Mouse (Mus musculus) embryonic facial prominence, embryonic 12.5 days (tissue): ENCODE measurements around the gene Dnah3. TPM values are rescaled to one million over a fixed set of nuclear protein-coding genes. Genes with fewer than 3 reads are reported as not detected.

ENCODE experiments used
- ATAC-seq: fragments of 200-750 bp; cut with Nextera tagmentation; 2 replicates; pipeline ENCODE4 v1.8.0; 2017; ENCODE audit not compliant: insufficient number of reproducible peaks, insufficient read depth, low FRiP score, low TSS enrichment
- H3K27ac ChIP-seq: fragments of 300-500 bp; sonication (generic); 2 replicates; pipeline ENCODE4 v1.5.1; 2016; ENCODE audit warnings: mild to moderate bottlenecking
- H3K27me3 ChIP-seq: fragments of 300-500 bp; sonication (generic); 2 replicates; pipeline ENCODE4 v1.6.1; 2016; ENCODE audit warnings: mild to moderate bottlenecking, moderate library complexity
- H3K36me3 ChIP-seq: fragments of 300-500 bp; sonication (generic); 2 replicates; pipeline ENCODE4 v1.6.1; 2016; ENCODE audit warnings: mild to moderate bottlenecking
- H3K4me1 ChIP-seq: fragments of 300-500 bp; sonication (generic); 2 replicates; pipeline ENCODE4 v1.6.1; 2016
- H3K4me2 ChIP-seq: fragments of 300-500 bp; sonication (generic); replicated peaks from 2 replicates; pipeline ENCODE4 v1.6.1; 2016; ENCODE audit warnings: mild to moderate bottlenecking, moderate library complexity
- H3K4me3 ChIP-seq: fragments of 300-500 bp; sonication (generic); 2 replicates; pipeline ENCODE4 v1.5.1; 2016; ENCODE audit warnings: mild to moderate bottlenecking
- H3K9ac ChIP-seq: fragments of 300-500 bp; sonication (generic); 2 replicates; pipeline ENCODE4 v1.6.1; 2016; ENCODE audit warnings: mild to moderate bottlenecking, moderate library complexity
- H3K9me3 ChIP-seq: fragments of 300-500 bp; sonication (generic); 2 replicates; pipeline ENCODE4 v1.6.1; 2016; ENCODE audit warnings: mild to moderate bottlenecking, moderate library complexity
- WGBS: fragments of 180-500 bp; shearing (Covaris S2); methylation state at CpG from one replicate; pipeline ENCODE4 v1.1.7; 2016; 5-methylcytosine and 5-hydroxymethylcytosine counted together
- polyA plus RNA-seq: library from polyadenylated mRNA; unstranded; fragments of >200 nt; fragmentation: Nextera tagmentation; extraction: Ambion mirVana; gene quantifications from 2 replicates; pipeline ENCODE4 v1.2.1, GENCODE M21; 2016

Dnah3 gene
- polyA plus RNA-seq, 1 experiment from 2014 or later = not detected

- 3% methylated on average over 25 of the region's 25 CpGs for WGBS
- Histone ChIP-seq H3K9ac (peak overlapping the region; percentile 56), H3K36me3 (0 out of 2 replicates have a peak, but pooled peaks cover 2% of the 10 kb centered on the region), H3K4me2 (peak overlapping the region; percentile 77), H3K9me3 (no peaks in the 10 kb centered on the region), H3K27ac (no peak overlapping the region), H3K4me1 (no peaks in the 10 kb centered on the region), H3K4me3 (peak overlapping the region; percentile 61), H3K27me3 (no peaks in the 10 kb centered on the region)
- no peak for ATAC-seq
Measured at GRCm38 (mm10) chr7:120103019-120103567, 8.0 kb upstream of the Dnah3 start.

GRCm38 (mm10) chr7:120102164-120102972 is 7.3 kb upstream of the Dnah3 start, which contains the start of gene Tmem159:
Tmem159 (plus strand) TSS chr7:120102353.
- H3K4me3 ChIP-seq = peak within 1 kb of the TSS; percentile 61
- WGBS = under 1% methylated on average over 41 of the region's 42 CpGs
- no peaks in the 10 kb centered on the region for H3K9me3 ChIP-seq
- no peak within 1 kb of the TSS for H3K27ac ChIP-seq
- peak within 1 kb of the TSS; percentile 56 for H3K9ac ChIP-seq
- H3K36me3 ChIP-seq = no peaks in the 10 kb centered on the region
- peak; percentile 88 for ATAC-seq
- H3K27me3 ChIP-seq = no peaks in the 10 kb centered on the region
- no peaks in the 10 kb centered on the region for H3K4me1 ChIP-seq
- peak within 1 kb of the TSS; percentile 77 for H3K4me2 ChIP-seq

- H3K4me2 ChIP-seq = no peak overlapping the region
- no peaks in the 10 kb centered on the region for H3K36me3 ChIP-seq
- no peak overlapping the region for H3K4me3 ChIP-seq
- no peaks in the 10 kb centered on the region for H3K4me1 ChIP-seq
- H3K27me3 ChIP-seq = no peaks in the 10 kb centered on the region
- 18% methylated on average over 9 of the region's 9 CpGs for WGBS
- no peak overlapping the region for H3K9ac ChIP-seq
- H3K27ac ChIP-seq = no peak overlapping the region
- ATAC-seq = no peak
- H3K9me3 ChIP-seq = no peaks in the 10 kb centered on the region
Measured at GRCm38 (mm10) chr7:120098403-120098802, 3.3 kb upstream of the Dnah3 start.

- no peak overlapping the region for H3K4me2 ChIP-seq
- no peaks in the 10 kb centered on the region for H3K27me3 ChIP-seq
- no peaks in the 10 kb centered on the region for H3K4me1 ChIP-seq
- no peak overlapping the region for H3K27ac ChIP-seq
- no peaks in the 10 kb centered on the region for H3K9me3 ChIP-seq
- H3K36me3 ChIP-seq = no peaks in the 10 kb centered on the region
- H3K9ac ChIP-seq = no peak overlapping the region
- no peak overlapping the region for H3K4me3 ChIP-seq
- WGBS = 8% methylated on average over 7 of the region's 7 CpGs
- 0 out of 2 replicates have a peak, but pooled peaks have one; percentile 13 for ATAC-seq
Measured at GRCm38 (mm10) chr7:120097845-120098244, 2.8 kb upstream of the Dnah3 start.

- WGBS = 90% methylated on average over 3 of the region's 3 CpGs
- H3K9me3 ChIP-seq = no peaks in the 10 kb centered on the region
Measured at GRCm38 (mm10) chr7:120094216-120094615, 864 bp downstream of the Dnah3 start.

GRCm38 (mm10) chr7:120093033-120093432 is 2.0 kb downstream of the Dnah3 start:
- no peak for ATAC-seq
- WGBS = 15% methylated on average over 5 of the region's 5 CpGs
- no peaks in the 10 kb centered on the region for H3K9me3 ChIP-seq
- H3K27me3 ChIP-seq = no peaks in the 10 kb centered on the region
- H3K4me3 ChIP-seq = no peak overlapping the region
- no peaks in the 10 kb centered on the region for H3K36me3 ChIP-seq
- H3K4me1 ChIP-seq = no peaks in the 10 kb centered on the region
- no peak overlapping the region for H3K27ac ChIP-seq
- H3K4me2 ChIP-seq = no peak overlapping the region
- H3K9ac ChIP-seq = no peak overlapping the region

More at GRCm38 (mm10) chr7:120094216-120094615, 864 bp downstream of the Dnah3 start:
- no peaks in the 10 kb centered on the region for H3K36me3 ChIP-seq
- no peak overlapping the region for H3K4me2 ChIP-seq
- H3K27me3 ChIP-seq = no peaks in the 10 kb centered on the region
- H3K4me1 ChIP-seq = no peaks in the 10 kb centered on the region
- no peak overlapping the region for H3K27ac ChIP-seq
- ATAC-seq = no peak
- no peak overlapping the region for H3K4me3 ChIP-seq
- no peak overlapping the region for H3K9ac ChIP-seq

- H3K27ac ChIP-seq = no peak overlapping the region
- ATAC-seq = no peak
- no peak overlapping the region for H3K4me2 ChIP-seq
- 70% methylated on average over 3 of the region's 3 CpGs for WGBS
- no peaks in the 10 kb centered on the region for H3K36me3 ChIP-seq
- H3K9ac ChIP-seq = no peak overlapping the region
- H3K4me1 ChIP-seq = no peaks in the 10 kb centered on the region
- no peaks in the 10 kb centered on the region for H3K27me3 ChIP-seq
- no peak overlapping the region for H3K4me3 ChIP-seq
- no peaks in the 10 kb centered on the region for H3K9me3 ChIP-seq
Measured at GRCm38 (mm10) chr7:120080177-120080576, 14.9 kb downstream of the Dnah3 start.

GRCm38 (mm10) chr7:120069164-120069563 is 25.9 kb downstream of the Dnah3 start:
- 29% methylated on average over 3 of the region's 3 CpGs for WGBS
- Histone ChIP-seq H3K4me1 (no peaks in the 10 kb centered on the region), H3K27ac (no peak overlapping the region), H3K36me3 (no peaks in the 10 kb centered on the region), H3K4me2 (no peak overlapping the region), H3K4me3 (no peak overlapping the region), H3K9me3 (no peaks in the 10 kb centered on the region), H3K9ac (no peak overlapping the region), H3K27me3 (no peaks in the 10 kb centered on the region)
- ATAC-seq = no peak; the same call in 1 of the 2 replicates

- Histone ChIP-seq H3K9ac (no peak overlapping the region), H3K9me3 (no peaks in the 10 kb centered on the region), H3K4me1 (no peaks in the 10 kb centered on the region), H3K36me3 (no peaks in the 10 kb centered on the region), H3K4me2 (no peak overlapping the region), H3K27me3 (no peaks in the 10 kb centered on the region), H3K27ac (no peak overlapping the region), H3K4me3 (no peak overlapping the region)
- ATAC-seq = no peak
- 83% methylated on average over 3 of the region's 3 CpGs for WGBS
Measured at GRCm38 (mm10) chr7:120068114-120068513, 27.0 kb downstream of the Dnah3 start.

- no peak overlapping the region for H3K4me2 ChIP-seq
- H3K9ac ChIP-seq = no peak overlapping the region
- WGBS = 85% methylated on average over 1 of the region's 1 CpGs
- H3K36me3 ChIP-seq = no peaks in the 10 kb centered on the region
- no peak overlapping the region for H3K4me3 ChIP-seq
- no peak overlapping the region for H3K27ac ChIP-seq
- H3K27me3 ChIP-seq = no peaks in the 10 kb centered on the region
- no peak for ATAC-seq
- no peaks in the 10 kb centered on the region for H3K4me1 ChIP-seq
- H3K9me3 ChIP-seq = no peaks in the 10 kb centered on the region
Measured at GRCm38 (mm10) chr7:120064045-120064444, 31.0 kb downstream of the Dnah3 start.

- Histone ChIP-seq H3K4me3 (no peak overlapping the region), H3K4me1 (no peaks in the 10 kb centered on the region), H3K27ac (no peak overlapping the region), H3K27me3 (no peaks in the 10 kb centered on the region), H3K36me3 (no peaks in the 10 kb centered on the region), H3K4me2 (no peak overlapping the region), H3K9me3 (no peaks in the 10 kb centered on the region), H3K9ac (no peak overlapping the region)
- 86% methylated on average over 3 of the region's 3 CpGs for WGBS
- no peak for ATAC-seq
Measured at GRCm38 (mm10) chr7:120055479-120055878, 39.6 kb downstream of the Dnah3 start.

GRCm38 (mm10) chr7:120054016-120054415 is 41.1 kb downstream of the Dnah3 start:
- Histone ChIP-seq H3K36me3 (no peaks in the 10 kb centered on the region), H3K4me1 (no peaks in the 10 kb centered on the region), H3K9ac (no peak overlapping the region), H3K27me3 (no peaks in the 10 kb centered on the region), H3K9me3 (no peaks in the 10 kb centered on the region), H3K4me2 (no peak overlapping the region), H3K4me3 (no peak overlapping the region), H3K27ac (no peak overlapping the region)
- 6% methylated on average over 2 of the region's 2 CpGs for WGBS
- ATAC-seq = no peak
